Mouse (Mus musculus) leukemia stem cell, adult 10-12 weeks (primary cell): Measurements from ENCODE around the gene Pthlh. TPM values are rescaled to one million over a fixed set of nuclear protein-coding genes. Genes with fewer than 3 reads are reported as not detected.

Experiments
- polyA plus RNA-seq: library from polyadenylated mRNA; stranded (reverse); fragments of >175 nt; gene quantifications from 2 replicates; pipeline ENCODE4 v1.2.3, GENCODE M21; 2012; ENCODE audit warnings: low replicate concordance

Pthlh gene
- polyA plus RNA-seq: 0.27 TPM in 1 of 2 replicates, not detected in the other

GRCm38 (mm10) chr6:147263587-147264565 is at the start of gene Pthlh:
Gene Pthlh (minus strand): TSS chr6:147264183.

Other genes with a start within 250 kb of the Pthlh start
- gene Rep15, start 231.6 kb downstream of the Pthlh start, polyA plus RNA-seq: not detected in 2 replicates
- 7.2 TPM in 2 replicates for gene Mrps35, start 221.4 kb downstream of the Pthlh start, polyA plus RNA-seq
- gene Mansc4, start 177.2 kb downstream of the Pthlh start, polyA plus RNA-seq: not detected in 2 replicates
- 4.6 and 6.2 TPM in 2 replicates for gene Klhl42, start 172.8 kb downstream of the Pthlh start, polyA plus RNA-seq
- gene Ccdc91, start 211.6 kb upstream of the Pthlh start, polyA plus RNA-seq: 2.0 and 3.7 TPM in 2 replicates